Mouse (Mus musculus): ENCODE measurements at regions not wholly inside any gene's neighbourhood (a gene's known extent, or its start where the extent isn't known, plus 50 kb on each side); places are given as distances from the start of the nearest gene placed in this dataset.

GRCm38 (mm10) chr1:77053837-77054540, 460.9 kb downstream of the Epha4 start:
- TF ChIP-seq GATA1 (IDR thresholded peaks at IDR 0.05; ENCODE audit: borderline replicate concordance, low read length) (no peak), FLI1 (IDR thresholded peaks at IDR 0.05; ENCODE audit: low read length) (no peak)
